Mouse (Mus musculus) bone marrow, adult 2 months (tissue): ENCODE results near the gene Hk2. TPM values are rescaled to one million over a fixed set of nuclear protein-coding genes. Genes with fewer than 3 reads are reported as not detected.

Source experiments
- H3K27ac ChIP-seq: fragments of 200-500 bp; 2 replicates; pipeline ENCODE4 v1.5.1; 2012; ENCODE audit warnings: low read depth, mild to moderate bottlenecking, control low read depth, inconsistent platforms, low read length; ENCODE audit not compliant: control insufficient read depth, poor library complexity, insufficient read depth
- H3K4me1 ChIP-seq: fragments of 200-500 bp; 2 replicates; pipeline ENCODE4 v1.6.1; 2011; ENCODE audit warnings: low read length; ENCODE audit not compliant: control insufficient read depth, insufficient read depth
- H3K4me3 ChIP-seq: fragments of 200-500 bp; replicated peaks from 2 replicates; pipeline ENCODE3; 2011; ENCODE audit warnings: mild to moderate bottlenecking, low read depth, low read length, control low read depth; ENCODE audit not compliant: control insufficient read depth
- CTCF ChIP-seq: fragments of 200-500 bp; IDR thresholded peaks from 2 replicates; pipeline ENCODE4 v1.5.1; 2011; ENCODE audit warnings: low read length, control low read depth; ENCODE audit not compliant: control insufficient read depth, insufficient read depth
- POLR2A ChIP-seq: fragments of 200-500 bp; IDR thresholded peaks from 2 replicates; pipeline ENCODE4 v1.6.1; 2011; ENCODE audit warnings: low read depth, mild to moderate bottlenecking, control low read depth, low read length, borderline replicate concordance; ENCODE audit not compliant: control insufficient read depth
- WGBS: fragments of 180-500 bp; shearing (Covaris S2); methylation state at CpG from one replicate; pipeline ENCODE4 v1.1.7; 2018; 5-methylcytosine and 5-hydroxymethylcytosine counted together
- polyA plus RNA-seq: library from polyadenylated mRNA; stranded (reverse); fragments of >200 nt; gene quantifications from 2 replicates; pipeline ENCODE4 v1.2.4, GENCODE M21; 2011; ENCODE audit warnings: low replicate concordance; ENCODE audit not compliant: missing spikeins, insufficient read depth, insufficient read length

Hk2 gene
- polyA plus RNA-seq, 1 experiment: 33.9 TPM

DNA sequence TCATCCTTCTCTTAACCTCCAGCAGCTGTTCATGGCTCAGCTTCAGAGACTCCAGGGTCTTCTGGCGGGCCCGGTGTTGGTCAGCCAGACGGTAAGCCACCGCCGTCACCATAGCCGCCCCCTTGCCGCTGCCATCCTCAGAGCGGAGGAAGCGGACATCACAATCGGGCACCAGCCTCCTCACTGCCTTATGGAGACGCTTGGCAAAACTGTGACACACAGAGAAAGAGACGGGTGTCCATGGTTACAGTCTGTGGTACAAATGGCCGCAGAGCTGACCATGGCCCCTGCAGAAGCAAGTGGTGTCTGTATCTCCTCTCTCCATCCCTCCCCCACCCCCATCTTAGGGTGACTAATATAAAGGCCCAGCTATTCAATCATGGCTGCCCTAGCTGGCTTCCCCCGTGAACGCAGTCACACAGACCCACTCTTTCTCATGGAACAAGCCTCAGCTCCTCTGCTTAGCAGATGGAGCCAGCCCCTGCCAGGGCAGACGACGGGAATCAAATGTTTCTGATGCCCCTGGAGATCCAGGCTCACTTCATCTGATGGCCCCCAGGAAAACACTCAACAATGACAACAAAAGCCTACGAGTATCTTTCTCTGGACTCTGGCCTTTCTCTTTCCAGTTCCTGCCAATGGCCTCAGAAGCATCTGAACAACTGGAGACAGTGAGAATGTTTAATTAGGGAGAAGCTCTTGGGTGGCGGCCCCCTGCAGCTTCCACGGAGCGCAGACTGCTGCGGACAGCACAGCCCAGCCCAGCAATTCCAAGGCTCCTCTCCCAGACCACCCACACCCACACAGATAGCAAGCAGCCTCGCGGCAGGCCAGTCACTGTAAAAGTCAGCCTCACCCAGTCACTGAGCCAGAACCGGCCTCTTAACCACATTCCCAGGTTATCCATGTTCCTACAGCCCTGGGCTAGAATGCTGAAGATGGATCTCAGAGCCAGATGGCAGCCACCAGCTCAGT is 37.3 kb downstream of the Hk2 start:
- no peaks in the 10 kb centered on the region for H3K4me1 ChIP-seq
- no peak overlapping the region for H3K27ac ChIP-seq
- H3K4me3 ChIP-seq: no peak overlapping the region
- 92% methylated on average over 25 of the region's 25 CpGs for WGBS
- TF ChIP-seq CTCF: no peak
- no peak for TF ChIP-seq POLR2A

DNA sequence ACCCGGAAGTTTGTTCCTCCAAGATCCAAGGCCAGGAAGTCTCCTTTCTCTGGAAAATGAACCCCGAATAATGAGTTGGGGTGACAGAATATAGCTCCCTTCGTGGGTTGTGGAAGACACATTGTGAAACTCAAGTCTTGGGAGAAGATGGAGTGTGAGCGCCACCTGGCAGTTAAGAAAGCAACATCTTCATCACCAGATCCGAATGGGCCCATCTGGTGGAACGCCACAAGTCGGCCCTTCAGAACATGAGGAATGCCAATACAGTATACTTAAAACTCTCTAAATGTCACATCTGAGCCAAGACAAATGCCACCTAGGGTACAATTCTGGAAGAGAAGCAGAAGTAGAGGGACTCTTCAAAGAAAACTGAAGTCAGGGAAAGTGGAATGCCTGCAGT is 38.9 kb downstream of the Hk2 start:
- 80% methylated on average over 7 of the region's 7 CpGs for whole genome bisulfite sequencing
- no peak for TF ChIP-seq CTCF
- no peak for TF ChIP-seq POLR2A
- no peak overlapping the region for H3K4me3 ChIP-seq
- H3K27ac ChIP-seq: no peak overlapping the region
- no peaks in the 10 kb centered on the region for H3K4me1 ChIP-seq

DNA sequence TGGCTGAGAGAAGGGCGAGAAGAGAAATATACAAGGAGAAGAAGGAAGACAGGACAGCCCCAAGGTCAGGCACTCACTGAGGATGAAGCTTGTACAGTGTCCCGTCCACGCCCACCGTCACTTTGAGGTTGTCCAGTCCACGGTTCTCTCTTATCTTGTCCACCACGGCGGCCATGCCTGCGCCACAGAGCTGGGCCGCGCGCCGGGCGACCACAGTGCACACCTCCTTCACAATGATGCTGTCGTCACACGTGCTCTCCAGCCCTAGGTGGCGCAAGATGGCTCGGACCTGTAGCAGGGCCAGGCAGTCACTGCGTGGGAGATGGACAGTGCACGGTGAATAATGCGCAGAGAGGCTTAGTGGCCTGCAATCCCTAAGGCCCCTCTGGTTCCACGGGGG is 45.6 kb downstream of the Hk2 start:
- WGBS: 83% methylated on average over 21 of the region's 21 CpGs
- H3K27ac ChIP-seq: no peak overlapping the region
- TF ChIP-seq POLR2A (no peak), CTCF (no peak)
- H3K4me1 ChIP-seq: no peaks in the 10 kb centered on the region
- H3K4me3 ChIP-seq: no peak overlapping the region

DNA sequence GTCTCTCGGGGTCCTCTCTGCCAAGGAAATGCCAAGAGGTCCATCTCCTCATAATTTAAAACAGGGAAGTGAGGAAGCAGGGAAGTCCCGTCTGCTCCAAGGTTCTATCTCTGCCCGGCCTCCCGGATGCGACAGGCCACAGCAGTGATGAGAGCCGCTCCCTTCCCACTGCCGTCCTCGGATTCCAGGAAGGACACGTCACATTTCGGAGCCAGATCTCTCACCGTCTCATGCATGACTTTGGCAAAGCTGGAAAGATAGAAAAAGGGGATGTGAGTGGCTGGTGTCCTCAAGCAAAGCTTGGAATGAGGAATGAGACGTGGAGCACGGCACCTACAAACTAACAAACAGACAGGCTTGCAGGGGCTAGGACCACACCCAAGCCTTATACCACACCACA is 47.0 kb downstream of the Hk2 start:
- Histone ChIP-seq H3K4me1 (no peaks in the 10 kb centered on the region), H3K4me3 (no peak overlapping the region), H3K27ac (no peak overlapping the region)
- no peak for TF ChIP-seq CTCF
- TF ChIP-seq POLR2A: no peak
- WGBS: 91% methylated on average over 13 of the region's 13 CpGs

DNA sequence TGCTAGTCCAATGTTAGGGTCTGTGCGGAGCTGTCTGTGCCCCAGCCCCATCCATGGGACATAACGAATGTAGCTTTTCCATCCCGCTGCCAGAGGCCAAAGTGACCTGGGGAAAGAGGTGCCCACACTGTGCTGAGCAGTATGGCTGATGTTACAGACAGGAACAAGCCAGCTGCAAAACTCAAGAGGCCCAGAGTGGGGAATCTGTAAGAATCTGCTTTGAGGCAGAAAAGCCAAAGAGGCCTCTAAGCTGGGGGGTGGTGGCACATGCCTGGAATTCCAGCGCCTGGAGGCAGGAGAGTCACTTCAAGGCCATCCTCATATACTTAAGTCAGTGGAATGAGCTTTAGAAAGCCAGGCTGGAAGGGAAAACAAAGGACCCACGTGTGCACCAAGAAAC is 50.9 kb downstream of the Hk2 start:
- Histone ChIP-seq H3K4me1 (no peaks in the 10 kb centered on the region), H3K4me3 (no peak overlapping the region), H3K27ac (no peak overlapping the region)
- TF ChIP-seq POLR2A: no peak
- TF ChIP-seq CTCF: no peak
- 80% methylated on average over 5 of the region's 5 CpGs for WGBS

DNA sequence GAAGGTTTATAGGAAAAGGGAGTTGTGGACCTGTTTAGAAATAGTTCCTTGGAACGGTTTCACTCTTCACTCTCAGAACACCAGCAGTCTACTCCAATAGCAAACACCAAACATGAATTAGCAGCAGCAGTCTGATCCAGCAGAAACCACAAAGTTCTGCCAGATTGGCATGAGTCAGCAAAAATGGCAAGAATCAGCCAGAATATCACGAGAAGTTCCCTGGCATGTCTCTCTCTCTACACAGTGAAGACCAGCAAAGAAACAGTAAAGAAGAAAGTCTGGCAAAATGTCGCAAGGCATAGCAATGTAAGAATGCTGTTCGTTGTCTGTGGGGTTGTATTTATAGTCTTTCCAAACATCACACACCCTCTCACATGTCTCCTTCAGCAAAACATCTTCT is 58.1 kb downstream of the Hk2 start:
- Histone ChIP-seq H3K4me3 (no peak overlapping the region), H3K4me1 (peaks cover 2% of the 10 kb centered on the region; the same call in 1 of the 2 replicates), H3K27ac (no peak overlapping the region)
- 57% methylated on average over 4 of the region's 4 CpGs for WGBS
- TF ChIP-seq POLR2A: no peak
- no peak for TF ChIP-seq CTCF

DNA sequence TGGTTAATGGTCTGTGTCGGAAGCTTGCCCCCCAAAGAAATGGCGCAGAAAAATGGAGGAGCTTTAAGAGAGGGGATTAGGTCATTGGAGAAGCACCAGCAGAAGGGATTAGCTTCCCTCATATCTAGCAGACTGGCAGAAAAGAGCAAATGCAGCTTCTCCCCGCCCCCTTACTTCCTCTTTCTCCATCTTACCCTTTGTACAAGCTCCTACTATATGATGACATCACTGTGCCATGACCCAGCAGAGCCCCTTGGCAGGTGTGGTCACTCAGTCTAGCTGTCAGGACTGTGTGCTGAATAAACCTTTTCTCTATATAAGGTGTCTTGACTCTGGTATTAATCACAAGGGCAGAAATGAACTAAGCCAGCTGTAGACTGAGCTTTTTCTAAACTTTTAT is 58.6 kb downstream of the Hk2 start:
- TF ChIP-seq POLR2A (no peak), CTCF (no peak)
- Histone ChIP-seq H3K4me3 (no peak overlapping the region), H3K27ac (no peak overlapping the region), H3K4me1 (peaks cover 2% of the 10 kb centered on the region; the same call in 1 of the 2 replicates)
- WGBS: 58% methylated on average over 3 of the region's 3 CpGs

DNA sequence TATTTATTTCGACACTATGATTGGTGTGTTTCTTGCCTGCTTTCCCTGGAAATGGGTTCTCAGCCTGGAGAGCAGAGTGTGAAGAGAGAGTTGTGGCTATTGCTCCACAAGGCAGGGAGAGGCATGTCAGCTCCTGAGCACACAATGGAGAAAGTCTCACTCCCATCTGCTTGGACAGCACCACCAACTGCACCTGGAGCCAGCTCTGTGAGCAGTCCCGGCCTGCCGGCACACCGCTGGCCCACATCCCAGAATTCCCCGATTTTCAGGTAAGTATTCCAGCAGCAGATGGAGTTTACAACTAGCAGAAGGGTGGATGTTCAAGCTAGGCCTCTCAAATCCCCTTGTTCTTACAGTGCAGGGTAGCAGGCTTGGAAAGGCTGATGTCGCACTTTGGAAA is 59.0 kb downstream of the Hk2 start:
- no peak overlapping the region for H3K27ac ChIP-seq
- 88% methylated on average over 6 of the region's 6 CpGs for WGBS
- TF ChIP-seq POLR2A (no peak), CTCF (no peak)
- H3K4me3 ChIP-seq: no peak overlapping the region
- H3K4me1 ChIP-seq: peaks cover 2% of the 10 kb centered on the region; the same call in 1 of the 2 replicates

DNA sequence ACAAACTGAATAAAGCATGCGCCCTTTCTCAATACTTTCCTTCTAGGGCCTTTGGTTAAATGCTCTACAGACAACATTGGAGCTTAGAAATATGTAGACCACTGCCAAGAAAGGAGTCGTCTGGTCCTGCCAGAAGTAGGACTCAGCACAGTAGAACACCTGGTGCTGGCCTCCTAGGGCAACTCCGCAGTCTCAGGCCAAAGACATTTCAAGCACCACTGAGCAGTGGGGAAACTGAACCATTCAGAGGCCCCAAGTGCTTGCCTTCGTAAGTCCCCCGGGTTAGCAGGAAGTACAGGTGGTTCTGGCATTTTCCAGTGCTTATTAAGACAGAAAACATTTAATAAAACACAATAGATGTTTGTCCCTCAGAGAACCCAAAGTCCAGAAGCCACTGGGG is 59.4 kb downstream of the Hk2 start:
- no peak overlapping the region for H3K27ac ChIP-seq
- 62% methylated on average over 5 of the region's 5 CpGs for WGBS
- peaks cover 2% of the 10 kb centered on the region; the same call in 1 of the 2 replicates for H3K4me1 ChIP-seq
- H3K4me3 ChIP-seq: no peak overlapping the region
- TF ChIP-seq CTCF (no peak), POLR2A (no peak)
